Mouse (Mus musculus): ENCODE measurements around the gene Nqo2.
"Not testable (repeated sequence)": the region's sequence is repeated elsewhere in the genome, so short reads cannot be mapped to it uniquely, and the experiment has no call there.

Gene Nqo2

GRCm38 (mm10) chr13:33964206-33965046 is at the start of gene Nqo2:
TSS of gene Nqo2 (plus strand) at chr13:33964687.
- DNase-seq (ENCODE audit: low spot score in 2 of 2): peak; percentile 22 to 50

GRCm38 (mm10) chr13:33921041-33921440 is 43.4 kb upstream of the Nqo2 start:
- no peak for DNase-seq (ENCODE audit: low spot score in 2 of 2)

- DNase-seq (ENCODE audit: low spot score in 2 of 2): no peak
Measured at GRCm38 (mm10) chr13:33921699-33922098, 42.8 kb upstream of the Nqo2 start.

- DNase-seq (ENCODE audit: low spot score in 2 of 2): no peak
Measured at GRCm38 (mm10) chr13:33930281-33930680, 34.2 kb upstream of the Nqo2 start.

- no peak for DNase-seq (ENCODE audit: low spot score in 2 of 2)
Measured at GRCm38 (mm10) chr13:33930912-33931311, 33.6 kb upstream of the Nqo2 start.

- no peak for DNase-seq (ENCODE audit: low spot score in 2 of 2)
Measured at GRCm38 (mm10) chr13:33934743-33935142, 29.7 kb upstream of the Nqo2 start.

GRCm38 (mm10) chr13:33935465-33936181 is 28.9 kb upstream of the Nqo2 start:
- DNase-seq (ENCODE audit: low spot score in 2 of 2): peak; percentile 24 to 48

- no peak for DNase-seq (ENCODE audit: low spot score in 2 of 2)
Measured at GRCm38 (mm10) chr13:33937151-33937550, 27.3 kb upstream of the Nqo2 start.

GRCm38 (mm10) chr13:33937587-33937986 is 26.9 kb upstream of the Nqo2 start:
- DNase-seq (ENCODE audit: low spot score in 2 of 2): not testable (repeated sequence)

GRCm38 (mm10) chr13:33941288-33941808 is 23.1 kb upstream of the Nqo2 start:
- no peak for DNase-seq (ENCODE audit: low spot score in 2 of 2)

GRCm38 (mm10) chr13:33942212-33942779 is 22.2 kb upstream of the Nqo2 start:
- no peak for DNase-seq (ENCODE audit: low spot score in 2 of 2)

GRCm38 (mm10) chr13:33951308-33952074 is 13.0 kb upstream of the Nqo2 start:
- no peak for DNase-seq (ENCODE audit: low spot score in 2 of 2)

- DNase-seq (ENCODE audit: low spot score in 2 of 2): no peak
Measured at GRCm38 (mm10) chr13:33952075-33952449, 12.4 kb upstream of the Nqo2 start.

- DNase-seq (ENCODE audit: low spot score in 2 of 2): no peak
Measured at GRCm38 (mm10) chr13:33952947-33953346, 11.5 kb upstream of the Nqo2 start.

- peak in 1 of 2 experiments; percentile 16 for DNase-seq (ENCODE audit: low spot score in 2 of 2)
Measured at GRCm38 (mm10) chr13:33956571-33957421, 7.7 kb upstream of the Nqo2 start.

GRCm38 (mm10) chr13:33959771-33960170 is 4.7 kb upstream of the Nqo2 start:
- no peak for DNase-seq (ENCODE audit: low spot score in 2 of 2)

- no peak for DNase-seq (ENCODE audit: low spot score in 2 of 2)
Measured at GRCm38 (mm10) chr13:33965056-33966024, 853 bp downstream of the Nqo2 start.

- DNase-seq (ENCODE audit: low spot score in 2 of 2): no peak
Measured at GRCm38 (mm10) chr13:33966025-33966412, 1.5 kb downstream of the Nqo2 start.

- DNase-seq (ENCODE audit: low spot score in 2 of 2): no peak
Measured at GRCm38 (mm10) chr13:33966574-33966973, 2.1 kb downstream of the Nqo2 start.
